Mouse (Mus musculus): ENCODE results near the gene Gm13023. TPM values are rescaled to one million over a fixed set of nuclear protein-coding genes. Genes with fewer than 3 reads are reported as not detected.

Gene Gm13023
- not detected in 4 replicates for total RNA-seq (2023; ENCODE audit: inconsistent age)

GRCm38 (mm10) chr4:143789052-143789451 lies at the start of gene Gm13023:
Gm13023 (plus strand) TSS chr4:143789352.

GRCm38 (mm10) chr4:143815993-143816392 lies 26.8 kb downstream of the Gm13023 start, which contains the start of gene Gm13084:
Gm13084 (minus strand) TSS chr4:143816093.

Other genes starting within 250 kb of the Gm13023 start
- not detected in 4 replicates for gene BC080695, start 237.7 kb upstream of the Gm13023 start, total RNA-seq (2023; ENCODE audit: inconsistent age)
- not detected in 4 replicates for gene Gm13057, start 237.6 kb upstream of the Gm13023 start, total RNA-seq (2023; ENCODE audit: inconsistent age)
- gene Gm13083, start 174.3 kb upstream of the Gm13023 start, total RNA-seq (2023; ENCODE audit: inconsistent age) = not detected in 4 replicates
- gene Gm13088, start 132.1 kb upstream of the Gm13023 start, total RNA-seq (2023; ENCODE audit: inconsistent age) = not detected in 4 replicates
- gene Gm13089, start 86.6 kb upstream of the Gm13023 start, total RNA-seq (2023; ENCODE audit: inconsistent age) = not detected in 4 replicates
- not detected in 4 replicates for gene Gm13078, start 69.9 kb upstream of the Gm13023 start, total RNA-seq (2023; ENCODE audit: inconsistent age)
- not detected in 4 replicates for gene Gm13084, start 26.7 kb downstream of the Gm13023 start, total RNA-seq (2023; ENCODE audit: inconsistent age)
- gene Gm13103, start 57.1 kb downstream of the Gm13023 start, total RNA-seq (2023; ENCODE audit: inconsistent age) = not detected in 4 replicates
- gene Pramef6, start 111.0 kb downstream of the Gm13023 start, total RNA-seq (2023; ENCODE audit: inconsistent age) = not detected in 4 replicates
- not detected in 4 replicates for gene Pramef25, start 161.7 kb downstream of the Gm13023 start, total RNA-seq (2023; ENCODE audit: inconsistent age)
- gene Gm13101, start 177.6 kb downstream of the Gm13023 start, total RNA-seq (2023; ENCODE audit: inconsistent age) = not detected in 4 replicates
- gene Pramef17, start 205.0 kb downstream of the Gm13023 start, total RNA-seq (2023; ENCODE audit: inconsistent age) = not detected in 4 replicates

All from B cell, adult (primary cell).